Mouse (Mus musculus): Measurements from ENCODE around the gene Zzef1.

Zzef1 gene

GRCm38 (mm10) chr11:72806556-72806955 lies 10.5 kb downstream of the Zzef1 start:
- no peak for DNase-seq (ENCODE audit: low spot score in 2 of 2)

- DNase-seq (ENCODE audit: low spot score in 2 of 2) = no peak
Observed at GRCm38 (mm10) chr11:72807992-72808391, 12.0 kb downstream of the Zzef1 start.

DNA sequence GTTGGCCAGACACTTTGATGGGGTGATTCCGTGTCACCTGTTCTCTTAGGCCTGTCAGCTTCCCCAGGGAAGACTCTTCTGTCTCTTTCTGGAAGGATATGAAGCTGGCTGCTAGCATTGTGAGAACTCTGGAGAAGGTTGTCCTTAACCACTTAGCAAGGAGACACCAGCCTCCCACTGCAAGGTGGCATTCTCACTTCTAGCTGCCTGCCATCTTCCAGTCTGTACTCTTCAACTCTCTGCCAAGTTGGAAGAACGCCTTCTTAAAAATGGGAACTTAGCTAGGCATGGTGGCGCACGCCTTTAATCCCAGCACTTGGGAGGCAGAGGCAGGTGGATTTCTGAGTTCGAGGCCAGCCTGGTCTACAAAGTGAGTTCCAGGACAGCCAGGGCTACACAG lies 17.7 kb downstream of the Zzef1 start:
- peak in 1 of 2 experiments; percentile 21 for DNase-seq (ENCODE audit: low spot score in 2 of 2)

DNA sequence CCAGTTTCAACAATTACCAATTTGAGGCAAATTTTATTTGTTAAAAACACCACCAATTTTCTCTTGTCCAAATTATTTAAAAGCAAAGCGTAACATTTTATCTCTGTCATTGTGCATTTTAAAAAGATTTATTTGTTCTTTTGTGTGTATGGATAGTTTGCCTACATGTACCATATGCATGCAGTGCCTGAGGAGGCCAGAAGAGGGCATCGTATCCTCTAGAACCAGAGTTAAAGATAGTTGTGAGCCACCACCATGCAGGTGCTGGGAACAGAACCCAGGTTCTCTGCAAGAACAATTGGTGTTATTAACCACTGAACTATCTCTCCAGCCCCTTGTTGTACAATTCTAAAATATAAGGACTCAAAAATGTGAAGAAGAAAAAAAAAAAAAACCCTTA lies 18.2 kb downstream of the Zzef1 start:
- DNase-seq (ENCODE audit: low spot score in 2 of 2) = no peak

DNA sequence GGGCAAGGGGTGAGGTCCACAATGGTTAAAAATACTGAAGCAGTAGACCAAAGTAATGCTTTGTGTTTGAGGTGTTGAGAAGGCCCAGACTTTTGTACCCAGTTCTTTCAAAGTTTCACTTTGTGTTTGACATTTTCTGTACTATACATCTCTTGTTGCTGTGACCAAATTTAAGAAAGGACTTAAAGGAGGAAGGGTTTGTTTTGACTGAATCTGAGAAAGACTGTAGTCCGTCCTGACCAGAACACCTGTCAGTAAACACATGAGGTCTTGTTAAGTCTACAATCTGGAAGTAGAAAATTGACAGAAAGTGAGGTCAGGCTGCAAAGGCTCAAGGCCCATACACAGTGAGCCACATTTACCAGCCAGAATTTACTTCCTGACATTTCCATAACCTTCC lies 20.8 kb downstream of the Zzef1 start:
- no peak for DNase-seq (ENCODE audit: low spot score in 2 of 2)

GRCm38 (mm10) chr11:72818067-72818466 lies 22.0 kb downstream of the Zzef1 start:
- DNase-seq (ENCODE audit: low spot score in 2 of 2) = no peak

DNA sequence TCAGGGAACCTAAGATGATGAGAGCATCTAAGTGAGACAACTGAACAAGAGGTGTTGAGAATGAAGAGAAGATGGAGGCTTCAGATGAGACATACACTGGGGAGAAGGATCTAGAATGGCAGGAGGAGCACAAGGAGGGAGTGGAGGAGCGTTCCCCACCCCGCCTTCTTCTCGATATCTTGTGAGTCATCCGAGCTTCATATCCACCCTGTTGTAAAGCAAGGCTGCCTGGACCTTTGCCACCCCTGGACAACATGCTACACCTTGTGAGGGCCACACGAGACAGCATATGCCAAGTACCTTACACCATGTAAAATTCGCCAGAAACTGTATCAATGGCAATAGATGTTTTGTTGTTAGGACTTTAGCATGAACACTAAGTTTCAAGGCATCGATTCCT lies 25.0 kb downstream of the Zzef1 start:
- DNase-seq (ENCODE audit: low spot score in 2 of 2) = no peak

GRCm38 (mm10) chr11:72829869-72830268 lies 33.8 kb downstream of the Zzef1 start:
- no peak for DNase-seq (ENCODE audit: low spot score in 2 of 2)

DNA sequence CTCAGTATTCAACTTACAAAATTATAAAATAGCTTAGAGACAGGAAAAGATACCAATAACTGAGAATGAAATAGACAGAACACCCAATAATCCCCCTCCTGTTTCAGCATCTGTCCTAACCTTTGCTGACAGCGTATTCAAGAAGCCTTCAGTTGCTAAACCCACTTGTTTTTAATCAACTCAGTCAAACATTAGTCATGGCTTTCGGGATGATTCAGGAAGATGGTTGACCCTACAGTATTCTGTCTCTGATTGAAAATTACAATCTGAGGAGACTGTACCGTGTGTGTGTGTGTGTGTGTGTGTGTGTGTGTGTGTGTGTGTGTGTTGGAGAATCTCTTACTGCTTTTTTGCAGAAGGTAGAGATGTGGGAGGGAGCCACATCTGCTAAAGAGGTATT lies 46.7 kb downstream of the Zzef1 start:
- no peak for DNase-seq (ENCODE audit: low spot score in 2 of 2)

- DNase-seq (ENCODE audit: low spot score in 2 of 2) = no peak
Observed at GRCm38 (mm10) chr11:72843576-72843975, 47.5 kb downstream of the Zzef1 start.

DNA sequence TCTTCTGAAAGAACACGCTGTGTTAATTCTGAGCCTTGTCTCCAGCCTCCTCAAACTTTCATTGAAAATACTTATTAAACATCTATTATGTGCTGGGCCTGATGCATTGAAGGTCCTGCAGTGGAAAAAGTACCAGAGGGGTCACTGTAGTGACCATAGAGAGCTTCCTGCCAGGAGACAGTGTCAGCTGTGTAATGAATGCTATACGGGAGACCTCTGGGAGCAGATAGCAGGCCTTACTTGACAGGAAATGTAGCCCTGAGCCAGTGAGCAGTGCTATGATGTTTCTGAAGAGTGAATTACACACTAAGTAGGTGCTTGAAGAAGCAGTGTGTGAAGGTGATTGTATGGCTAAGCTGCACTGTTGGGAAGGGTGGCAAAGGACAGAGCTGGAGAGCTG lies 49.5 kb downstream of the Zzef1 start:
- no peak for DNase-seq (ENCODE audit: low spot score in 2 of 2)

GRCm38 (mm10) chr11:72846685-72847084 lies 50.7 kb downstream of the Zzef1 start:
- DNase-seq (ENCODE audit: low spot score in 2 of 2) = no peak

DNA sequence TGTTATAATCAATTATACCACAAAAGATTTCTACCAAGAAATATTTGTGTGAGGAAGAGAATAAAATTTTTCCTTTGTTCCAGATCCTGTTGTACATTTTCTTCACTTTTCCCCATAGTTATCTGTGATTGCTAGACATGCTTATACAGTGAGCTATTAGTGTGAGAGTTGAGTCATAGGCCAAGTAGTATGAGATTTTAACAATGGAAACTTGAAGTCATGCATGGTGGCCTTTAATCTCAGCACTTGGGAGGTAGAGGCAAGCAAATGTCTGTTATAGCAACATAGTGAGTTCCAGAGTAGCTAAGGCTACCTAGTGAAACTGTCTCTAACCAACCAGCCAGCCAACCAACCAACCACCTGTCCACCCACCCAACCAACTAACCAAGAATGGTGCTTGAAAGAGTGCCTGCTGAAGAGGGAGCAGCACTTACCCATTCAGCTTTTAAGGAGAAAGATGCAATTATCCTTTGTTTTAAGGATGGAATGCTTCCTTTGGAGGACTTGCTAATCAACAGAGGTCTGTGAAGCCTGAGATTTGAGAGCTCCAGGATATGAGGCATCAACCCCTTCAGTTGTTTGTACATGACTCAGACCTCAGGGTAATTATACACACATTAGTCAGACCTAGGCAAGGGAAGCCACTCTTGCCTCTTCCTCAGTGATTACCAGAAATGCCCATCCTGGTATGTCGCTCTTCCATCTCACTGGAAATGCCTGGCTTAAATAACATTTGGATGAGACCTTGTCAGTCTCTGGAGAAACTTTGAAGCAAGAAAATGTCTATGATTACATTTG lies 52.0 kb downstream of the Zzef1 start:
- DNase-seq (ENCODE audit: low spot score in 2 of 2) = no peak

GRCm38 (mm10) chr11:72850419-72851131 lies 54.5 kb downstream of the Zzef1 start:
- DNase-seq (ENCODE audit: low spot score in 2 of 2) = peak in 1 of 2 experiments; percentile 17

- DNase-seq (ENCODE audit: low spot score in 2 of 2) = no peak
Observed at GRCm38 (mm10) chr11:72851214-72851613, 55.2 kb downstream of the Zzef1 start.

DNA sequence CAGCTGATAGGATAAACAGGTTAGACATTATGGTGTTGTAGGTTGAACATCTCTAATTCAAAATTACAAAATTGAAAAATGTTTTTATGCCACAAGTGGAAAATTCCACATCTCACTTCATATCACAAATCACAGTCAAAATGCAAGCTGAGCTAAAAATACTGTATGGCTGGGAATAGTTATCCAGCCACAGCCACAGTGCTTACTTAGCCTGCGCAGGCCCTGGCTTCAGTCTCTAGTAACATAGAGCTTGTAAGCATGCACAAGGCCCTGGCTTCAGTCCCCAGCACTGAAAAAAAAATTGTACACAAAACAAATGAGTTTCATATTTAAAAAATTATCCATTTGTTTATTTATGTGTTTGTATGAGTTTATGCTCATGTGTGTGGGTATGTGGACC lies 56.1 kb downstream of the Zzef1 start:
- no peak for DNase-seq (ENCODE audit: low spot score in 2 of 2)

DNA sequence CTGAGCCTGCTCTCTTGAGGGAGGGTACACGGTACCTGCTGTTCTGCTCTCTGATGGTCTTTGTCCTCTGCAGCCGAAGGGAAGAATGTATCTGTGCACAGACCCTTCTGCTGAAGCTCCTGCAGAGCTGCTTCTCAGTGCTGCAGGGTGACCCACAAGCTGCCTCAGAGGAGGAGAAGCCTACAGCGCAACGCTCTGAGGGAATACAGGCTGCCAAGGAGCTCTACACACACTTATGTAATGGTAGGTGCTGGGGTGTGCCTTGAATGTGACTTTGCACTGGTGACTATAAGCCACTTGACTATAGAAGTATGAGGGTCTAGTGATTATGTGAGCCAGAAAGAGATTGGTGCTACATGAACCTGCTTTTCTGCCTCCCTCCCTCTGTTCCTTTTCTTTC lies 57.1 kb downstream of the Zzef1 start:
- no peak for DNase-seq (ENCODE audit: low spot score in 2 of 2)

- no peak for DNase-seq (ENCODE audit: low spot score in 2 of 2)
Observed at GRCm38 (mm10) chr11:72854251-72854650, 58.2 kb downstream of the Zzef1 start.

DNA sequence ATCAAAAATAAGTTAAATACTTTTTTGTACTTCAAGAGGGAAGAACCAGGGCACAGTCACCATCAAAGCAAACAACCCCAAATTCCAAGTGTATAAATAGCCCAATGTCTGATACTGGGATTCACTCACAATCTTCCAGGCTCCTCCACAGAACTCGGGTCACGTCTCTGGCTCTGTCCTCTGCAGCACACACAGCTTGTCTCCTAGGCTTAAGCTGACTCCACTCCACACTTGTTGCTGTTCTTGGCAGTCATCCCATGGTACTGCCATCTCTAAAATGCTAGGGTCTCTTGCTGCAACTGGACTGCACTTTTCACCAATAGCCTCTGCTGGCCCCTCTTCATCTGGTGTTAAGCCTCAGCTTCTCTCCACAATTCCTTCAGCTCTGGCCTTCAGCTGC lies 60.7 kb downstream of the Zzef1 start:
- DNase-seq (ENCODE audit: low spot score in 2 of 2) = no peak

GRCm38 (mm10) chr11:72861236-72861635 lies 65.2 kb downstream of the Zzef1 start:
- DNase-seq (ENCODE audit: low spot score in 2 of 2) = no peak

GRCm38 (mm10) chr11:72866446-72866845 lies 70.4 kb downstream of the Zzef1 start:
- no peak for DNase-seq (ENCODE audit: low spot score in 2 of 2)

DNA sequence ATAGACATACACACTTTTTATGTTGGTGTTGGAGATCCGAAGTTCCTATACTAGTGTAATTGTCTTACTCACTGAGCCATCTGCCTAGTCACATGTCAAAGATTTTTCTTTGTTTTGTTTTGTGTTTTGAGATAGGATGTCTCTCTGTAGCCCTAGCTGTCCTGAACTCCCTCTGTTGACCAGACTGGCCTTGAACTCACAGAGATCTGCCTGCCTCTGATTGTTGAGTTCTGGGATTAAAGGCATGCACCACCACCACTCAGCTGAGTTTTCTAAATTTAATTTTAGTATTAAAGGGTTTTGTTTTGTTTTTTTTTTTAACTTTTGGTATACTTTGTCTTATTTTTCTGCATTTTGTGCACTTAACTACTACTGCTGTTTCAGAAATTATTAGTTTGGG lies 76.0 kb downstream of the Zzef1 start:
- DNase-seq (ENCODE audit: low spot score in 2 of 2) = no peak

- DNase-seq (ENCODE audit: low spot score in 2 of 2) = no peak
Observed at GRCm38 (mm10) chr11:72892623-72893022, 96.6 kb downstream of the Zzef1 start.
